Mouse (Mus musculus) olfactory bulb, adult 2 months (tissue): ENCODE results near the gene Osbpl8. TPM values are rescaled to one million over a fixed set of nuclear protein-coding genes. Genes with fewer than 3 reads are reported as not detected.

Experiments
- H3K27ac ChIP-seq: fragments of 200-500 bp; 2 replicates; pipeline ENCODE4 v1.5.1; 2012; ENCODE audit warnings: low read depth, low read length; ENCODE audit not compliant: insufficient read depth
- H3K4me1 ChIP-seq: fragments of 200-500 bp; 2 replicates; pipeline ENCODE4 v1.6.1; 2012; ENCODE audit warnings: low read length; ENCODE audit not compliant: control insufficient read depth, insufficient read depth
- H3K4me3 ChIP-seq: fragments of 200-500 bp; 2 replicates; pipeline ENCODE4 v1.5.1; 2012; ENCODE audit warnings: mild to moderate bottlenecking, low read depth, low read length, moderate library complexity; ENCODE audit not compliant: insufficient read depth
- CTCF ChIP-seq: fragments of 200-500 bp; IDR thresholded peaks from 2 replicates; pipeline ENCODE4 v1.5.1; 2012; ENCODE audit warnings: low read depth, mild to moderate bottlenecking, low read length, moderate library complexity; ENCODE audit not compliant: insufficient read depth
- POLR2A ChIP-seq: fragments of 200-500 bp; IDR thresholded peaks from 2 replicates; pipeline ENCODE4 v1.6.1; 2012; ENCODE audit warnings: mild to moderate bottlenecking, low read depth, low read length, moderate library complexity; ENCODE audit not compliant: insufficient read depth
- WGBS: fragments of 180-500 bp; shearing (Covaris S2); methylation state at CpG from one replicate; pipeline ENCODE4 v1.1.7; 2018; 5-methylcytosine and 5-hydroxymethylcytosine counted together
- polyA plus RNA-seq: library from polyadenylated mRNA; stranded (reverse); fragments of >200 nt; gene quantifications from 2 replicates; pipeline ENCODE4 v1.2.4, GENCODE M21; 2012; ENCODE audit warnings: low replicate concordance; ENCODE audit not compliant: missing spikeins, insufficient read depth, insufficient read length

Osbpl8 gene
- polyA plus RNA-seq, 1 experiment: not detected

DNA sequence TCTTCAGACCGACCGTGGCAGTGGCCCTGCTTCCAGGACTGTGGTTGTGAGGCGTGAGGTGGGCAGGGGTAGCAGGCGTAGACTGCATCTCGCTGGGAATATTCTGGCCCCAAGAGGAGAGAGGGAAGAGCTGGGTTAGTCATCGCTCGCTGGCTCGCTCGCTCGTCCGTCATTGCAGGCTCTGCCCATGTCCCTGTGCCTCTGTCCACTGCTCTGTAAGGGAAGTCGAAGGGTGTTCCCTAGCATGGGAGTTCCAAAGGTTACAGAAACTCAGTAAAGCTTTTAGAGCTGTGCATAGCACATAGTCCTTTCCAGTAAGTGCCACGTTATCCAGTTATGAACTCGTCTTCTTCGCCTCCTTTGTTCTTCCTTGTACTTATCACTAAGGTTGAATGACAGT, 107.1 kb downstream of the Osbpl8 start:
- no peak overlapping the region for H3K4me3 ChIP-seq
- TF ChIP-seq CTCF (no peak), POLR2A (no peak)
- no peak overlapping the region for H3K27ac ChIP-seq
- no peaks in the 10 kb centered on the region for H3K4me1 ChIP-seq
- WGBS: 85% methylated on average over 15 of the region's 15 CpGs

DNA sequence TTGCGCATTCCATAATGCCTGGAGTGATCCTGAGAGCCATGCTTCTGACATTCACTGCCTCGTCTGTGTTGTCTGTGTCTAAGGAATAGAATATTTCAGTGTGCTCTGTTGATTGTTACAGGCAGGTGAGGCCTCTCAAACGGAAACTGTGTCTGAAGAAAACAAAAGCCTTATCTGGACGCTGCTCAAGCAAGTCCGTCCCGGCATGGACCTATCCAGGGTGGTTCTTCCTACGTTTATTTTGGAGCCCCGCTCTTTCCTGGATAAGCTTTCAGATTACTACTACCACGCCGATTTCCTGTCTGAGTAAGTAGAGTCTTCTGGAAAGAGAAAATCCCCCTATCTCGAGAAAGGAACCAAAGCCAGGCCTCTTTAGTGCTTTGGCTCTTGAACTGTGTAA, 108.4 kb downstream of the Osbpl8 start:
- no peak overlapping the region for H3K4me3 ChIP-seq
- H3K27ac ChIP-seq: no peak overlapping the region
- TF ChIP-seq CTCF (no peak), POLR2A (no peak)
- WGBS: 87% methylated on average over 11 of the region's 11 CpGs
- H3K4me1 ChIP-seq: no peaks in the 10 kb centered on the region

DNA sequence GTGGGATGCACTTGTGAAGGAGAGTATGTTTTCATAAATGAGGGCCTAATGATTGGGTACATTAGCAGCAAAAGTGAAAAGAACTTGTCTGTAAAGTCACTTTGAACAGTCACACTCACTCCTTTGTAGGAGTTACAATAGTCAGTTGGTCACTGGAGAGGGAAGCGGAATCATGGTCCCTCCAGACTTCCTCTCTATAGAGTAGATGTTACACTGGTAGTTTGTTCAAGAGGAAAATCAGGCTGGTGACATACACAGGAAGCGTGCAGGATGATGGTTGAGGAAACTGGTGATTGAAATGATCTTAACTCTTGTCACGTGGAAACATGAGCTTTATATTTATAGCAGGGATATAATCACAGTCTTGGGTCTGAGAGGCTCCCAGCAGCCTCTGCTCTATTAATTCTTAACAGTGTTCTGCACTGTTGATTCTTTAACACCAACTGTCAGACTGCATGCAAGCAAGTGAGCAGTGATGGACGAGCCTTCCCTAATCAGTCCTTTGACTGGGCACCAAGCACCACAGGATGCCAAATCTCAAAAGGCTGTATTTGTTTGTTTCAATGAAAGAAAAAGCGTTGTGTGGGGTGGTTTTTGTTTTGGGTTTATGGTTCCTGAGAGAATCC, 109.0 kb downstream of the Osbpl8 start:
- 55% methylated on average over 5 of the region's 5 CpGs for WGBS
- no peak for TF ChIP-seq CTCF
- no peak for TF ChIP-seq POLR2A
- Histone ChIP-seq H3K27ac (no peak overlapping the region), H3K4me3 (no peak overlapping the region), H3K4me1 (no peaks in the 10 kb centered on the region)

DNA sequence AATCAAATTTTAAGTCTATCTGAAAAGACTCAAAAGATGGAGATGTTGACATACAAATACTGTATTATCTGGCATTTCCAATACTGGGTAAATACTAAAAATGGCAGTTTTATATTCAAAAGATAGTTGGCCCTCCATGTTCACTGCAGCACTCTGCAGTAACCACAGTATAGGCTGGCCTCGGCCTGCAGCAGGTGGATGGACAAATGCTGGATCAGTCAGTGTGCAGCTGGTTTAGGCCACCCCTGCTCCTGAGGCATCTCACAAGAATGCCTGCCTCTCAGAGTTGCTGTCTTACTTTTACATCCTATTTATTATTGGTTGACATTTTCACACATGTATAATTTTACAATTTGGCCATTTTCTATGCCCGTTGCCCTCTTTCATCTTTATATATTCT, 111.3 kb downstream of the Osbpl8 start:
- WGBS: 94% methylated on average over 2 of the region's 2 CpGs
- Histone ChIP-seq H3K27ac (no peak overlapping the region), H3K4me1 (no peaks in the 10 kb centered on the region), H3K4me3 (no peak overlapping the region)
- TF ChIP-seq CTCF (no peak), POLR2A (no peak)

DNA sequence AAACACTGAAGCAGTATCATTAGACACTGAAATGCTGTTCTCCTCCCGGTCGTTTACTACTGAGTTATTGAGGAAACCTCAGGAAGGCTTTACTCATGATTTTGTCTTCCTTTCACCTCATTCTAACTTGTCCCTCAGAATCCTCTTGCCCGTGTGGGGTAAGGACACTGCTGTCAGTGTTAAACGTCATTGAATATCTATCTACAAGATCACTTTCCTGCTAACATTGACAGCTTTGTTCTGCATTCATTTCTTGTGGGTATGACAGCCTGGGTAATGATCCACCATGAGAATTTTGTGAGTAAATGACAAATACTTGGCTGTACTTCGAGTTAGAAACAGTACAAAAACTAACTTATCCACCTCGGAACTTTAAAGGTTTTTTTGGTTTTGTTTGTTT, 133.1 kb downstream of the Osbpl8 start:
- TF ChIP-seq CTCF (no peak), POLR2A (no peak)
- 34% methylated on average over 6 of the region's 6 CpGs for WGBS
- H3K27ac ChIP-seq: no peak overlapping the region
- no peaks in the 10 kb centered on the region for H3K4me1 ChIP-seq
- no peak overlapping the region for H3K4me3 ChIP-seq

DNA sequence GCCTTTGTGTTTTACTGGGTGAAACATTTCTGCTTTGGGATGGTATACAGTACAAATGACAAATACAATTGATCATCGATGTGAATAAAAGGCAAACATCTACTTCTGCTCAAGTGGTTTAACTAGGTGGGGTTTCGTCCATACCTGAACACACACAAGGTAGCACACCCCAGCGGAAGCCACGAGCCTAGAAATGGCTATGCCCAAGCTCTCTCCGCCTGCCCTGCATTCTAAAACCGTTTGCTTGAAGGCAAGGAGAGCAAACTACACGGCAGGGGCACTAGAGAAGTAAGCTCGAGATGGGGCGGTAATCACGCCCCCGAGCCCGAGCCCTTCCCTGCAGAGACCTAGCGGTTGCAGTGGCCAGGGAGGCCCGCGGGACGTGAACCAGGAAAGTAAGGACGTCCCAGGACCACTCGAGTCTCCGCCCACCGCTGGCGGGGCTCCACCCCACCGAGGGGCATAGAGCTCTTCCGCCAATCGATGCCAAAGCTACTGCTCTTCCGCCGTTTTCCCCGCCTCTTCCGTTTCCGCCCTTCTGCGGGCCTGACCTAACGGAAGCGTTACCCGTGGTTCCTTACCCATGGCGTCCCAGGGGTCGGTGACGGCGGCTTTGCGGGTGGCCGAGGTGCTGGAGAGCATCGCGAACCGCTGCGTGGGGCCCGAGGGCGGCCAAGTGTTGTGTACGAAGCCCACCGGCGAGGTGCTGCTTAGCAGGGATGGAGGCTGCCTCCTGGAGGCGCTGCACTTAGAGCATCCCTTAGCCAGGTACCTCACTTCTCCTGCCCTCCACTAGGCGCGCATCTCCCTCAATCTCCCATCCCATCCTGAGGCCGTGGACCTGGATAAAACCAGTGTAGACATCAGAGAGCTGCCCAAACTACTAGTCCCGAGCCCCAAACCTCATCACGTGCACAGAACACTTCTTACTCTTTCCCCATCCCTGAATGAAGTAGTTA, 133.9 kb downstream of the Osbpl8 start, which contains the start of gene Bbs10:
TSS of gene Bbs10 (plus strand) at position 540 of the 959 bp plus-strand sequence.
- Histone ChIP-seq H3K27ac (peak within 1 kb of the TSS; percentile 92), H3K4me1 (no peaks in the 10 kb centered on the region), H3K4me3 (peak within 1 kb of the TSS; percentile 83)
- under 1% methylated on average over 54 of the region's 54 CpGs for WGBS
- TF ChIP-seq CTCF (peak; percentile 87; the same call in 1 of the 2 replicates), POLR2A (peak; percentile 82)

DNA sequence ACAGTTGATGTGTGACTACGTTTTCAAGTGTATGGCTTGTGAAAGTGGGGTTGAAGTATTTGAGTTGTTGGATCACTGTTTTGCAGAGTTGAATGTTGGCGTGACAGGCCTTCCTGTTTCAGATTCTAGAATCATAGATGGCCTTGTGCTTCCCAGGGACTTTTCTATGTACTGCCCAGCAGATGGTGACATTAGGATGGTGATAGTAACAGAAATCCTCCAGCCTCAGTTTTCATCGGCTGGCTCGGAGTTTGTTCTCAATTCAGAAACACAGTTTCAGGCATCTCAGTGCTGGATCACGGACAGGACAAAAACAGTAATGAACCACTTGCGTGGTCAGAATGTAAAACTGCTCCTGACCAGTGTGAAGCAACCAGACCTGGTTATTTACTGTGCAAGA, 135.0 kb downstream of the Osbpl8 start:
- Histone ChIP-seq H3K4me1 (no peaks in the 10 kb centered on the region), H3K4me3 (no peak overlapping the region), H3K27ac (no peak overlapping the region)
- WGBS: 36% methylated on average over 6 of the region's 6 CpGs
- no peak for TF ChIP-seq POLR2A
- TF ChIP-seq CTCF: no peak

DNA sequence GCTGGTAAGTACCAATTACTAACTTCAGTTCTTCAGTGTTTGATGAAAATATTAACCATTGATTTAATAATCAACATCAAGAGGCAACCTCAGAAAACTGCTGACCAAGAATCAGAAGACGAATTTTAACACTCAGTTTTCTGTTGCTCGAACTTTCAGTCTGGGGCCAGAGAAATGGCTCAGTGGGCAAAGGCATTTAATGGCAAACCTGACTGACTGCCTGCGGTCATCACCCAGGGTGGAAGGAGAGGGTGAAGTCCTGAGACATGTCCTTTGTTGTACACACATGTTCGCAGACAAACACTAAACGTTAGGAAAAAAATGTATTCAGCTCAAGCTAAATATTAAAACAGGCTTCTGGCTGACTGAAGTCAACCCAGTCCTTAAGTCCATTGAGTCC, 136.5 kb downstream of the Osbpl8 start:
- Histone ChIP-seq H3K4me3 (no peak overlapping the region), H3K4me1 (no peaks in the 10 kb centered on the region), H3K27ac (no peak overlapping the region)
- WGBS: 96% methylated on average over 5 of the region's 5 CpGs
- no peak for TF ChIP-seq CTCF
- no peak for TF ChIP-seq POLR2A

DNA sequence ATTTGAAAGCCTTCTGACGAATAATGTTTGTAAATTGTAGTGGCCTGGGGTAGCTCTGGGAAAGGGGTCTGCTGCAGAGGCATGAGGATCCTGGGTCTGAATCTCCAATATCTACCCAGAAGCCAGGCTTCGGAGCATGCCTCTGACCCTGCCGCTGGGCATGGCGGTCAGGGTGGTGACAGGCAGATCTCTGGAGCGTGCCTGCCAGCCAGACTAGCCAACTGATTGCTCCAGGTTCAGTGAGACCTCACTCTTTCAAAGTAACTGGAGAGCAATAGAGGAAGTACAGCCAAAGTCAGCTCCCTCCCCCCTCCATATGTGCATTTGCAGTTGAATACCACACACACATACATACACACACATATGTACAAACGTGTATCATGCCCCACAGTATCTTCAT, 137.9 kb downstream of the Osbpl8 start:
- H3K4me3 ChIP-seq: no peak overlapping the region
- no peak for TF ChIP-seq CTCF
- no peak for TF ChIP-seq POLR2A
- 94% methylated on average over 6 of the region's 6 CpGs for WGBS

More for the DNA sequence above, 137.9 kb downstream of the Osbpl8 start:
- Histone ChIP-seq H3K27ac (no peak overlapping the region), H3K4me1 (no peaks in the 10 kb centered on the region)
